Mouse (Mus musculus) Muller cell, postnatal 12 days (primary cell): ENCODE results near the gene Mroh2a.

Experiments used
- DNase-seq: peaks from one replicate; pipeline ENCODE4 v3.0.0-alpha.2; 2015; ENCODE audit errors: inconsistent ontology term

Mroh2a gene

DNA sequence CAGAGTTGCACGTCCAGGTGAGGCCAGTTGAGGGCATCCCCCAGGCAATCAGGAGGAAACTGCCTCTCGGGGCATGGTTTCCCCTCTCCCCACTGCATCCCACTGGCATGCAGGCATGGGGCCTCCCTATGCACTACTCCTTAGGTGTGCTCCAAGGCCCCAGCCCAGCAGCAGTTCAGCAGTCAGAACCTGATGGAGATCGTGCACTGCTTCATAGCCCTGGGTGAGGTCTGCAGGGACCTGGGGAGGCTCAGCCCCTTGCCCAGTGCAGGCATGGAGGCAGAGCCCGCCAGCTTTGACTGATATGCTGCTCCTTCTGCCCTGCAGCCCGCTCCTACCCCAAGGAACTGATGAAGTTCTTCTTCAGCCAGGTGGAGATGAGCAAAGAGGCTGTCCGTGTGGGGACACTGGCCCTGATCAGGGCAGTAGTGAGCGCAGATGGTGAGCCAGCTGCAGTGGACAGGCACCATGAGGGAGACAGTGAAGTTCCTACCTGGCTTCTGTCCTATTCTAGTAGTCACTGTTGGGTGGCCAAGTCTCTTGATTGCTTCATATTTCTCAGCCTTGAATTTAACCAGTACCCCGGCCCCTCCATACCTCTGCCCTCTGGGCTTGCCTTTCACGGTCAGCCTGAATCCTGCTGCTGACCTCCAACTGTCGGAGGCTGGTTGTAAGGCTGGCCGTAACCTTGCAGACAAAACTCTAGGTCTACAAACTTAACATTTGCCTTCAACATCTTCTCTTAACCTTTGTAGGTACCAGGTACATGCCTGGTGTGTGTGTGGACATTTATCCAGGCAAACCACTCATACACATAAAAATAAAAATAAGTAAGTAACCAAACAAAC, 8.5 kb downstream of the Mroh2a start:
- no peak for DNase-seq

DNA sequence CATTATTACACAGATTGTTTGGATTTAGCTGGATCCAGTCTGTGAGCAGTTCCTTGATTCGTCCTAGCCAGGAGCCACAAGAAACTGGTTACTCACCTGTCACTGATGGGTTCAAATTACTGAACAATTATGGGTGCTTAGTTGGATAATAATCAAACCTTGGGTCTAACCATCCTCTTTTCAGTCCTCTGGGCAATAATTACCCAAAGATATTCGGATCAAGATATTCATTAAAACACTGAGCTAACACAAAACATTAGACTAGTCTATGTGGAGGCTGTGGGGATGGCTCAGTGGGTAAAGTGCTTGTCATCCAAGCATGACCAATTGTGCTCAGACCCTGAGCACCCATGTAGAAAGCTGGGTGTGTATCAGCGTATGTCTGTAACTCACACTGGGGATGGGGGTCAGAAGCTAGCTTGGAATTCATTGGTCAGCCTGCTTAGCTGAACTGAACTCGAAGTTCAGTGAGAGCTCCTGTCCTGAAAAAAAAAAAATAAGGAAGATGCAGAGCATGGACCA, 9.2 kb downstream of the Mroh2a start:
- DNase-seq: no peak

DNA sequence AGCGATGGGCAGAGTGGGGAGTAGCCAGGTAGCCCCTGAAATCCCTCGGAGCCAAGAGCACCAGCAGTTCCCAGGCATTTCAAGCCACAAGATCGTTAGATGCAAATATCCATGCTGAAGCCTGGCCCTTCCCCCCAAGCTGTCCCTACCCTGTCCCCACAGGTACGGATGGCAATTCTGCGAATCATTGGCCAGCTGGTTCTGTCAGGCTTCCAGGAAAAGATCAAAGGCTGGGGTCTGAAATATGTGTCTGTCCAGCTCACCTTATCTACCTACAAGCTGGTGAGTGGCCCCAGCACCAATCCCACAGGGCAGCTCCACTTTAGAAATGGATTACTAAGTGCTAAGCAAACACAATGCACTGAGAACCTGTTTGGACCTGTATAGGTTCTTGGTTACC, 10.5 kb downstream of the Mroh2a start:
- no peak for DNase-seq

DNA sequence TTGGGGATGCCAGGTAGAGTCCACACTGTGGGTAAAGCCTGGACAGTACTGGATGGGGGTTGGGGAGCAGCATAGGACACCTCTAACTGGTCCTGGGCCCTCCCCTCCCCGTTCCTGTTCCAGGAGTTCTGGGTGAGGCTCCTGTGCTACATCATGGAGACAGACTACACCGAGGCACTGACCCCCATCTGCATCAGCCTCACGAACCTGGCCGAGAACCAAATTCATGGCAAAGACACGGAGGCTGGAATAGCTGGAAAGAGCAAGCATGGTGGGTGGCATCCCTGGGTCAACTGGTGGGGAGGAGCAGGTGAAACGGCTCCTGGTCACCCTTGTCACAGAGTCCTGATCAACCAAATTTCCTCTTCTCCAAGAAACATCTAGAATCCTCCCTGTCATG, 12.0 kb downstream of the Mroh2a start:
- DNase-seq: no peak

DNA sequence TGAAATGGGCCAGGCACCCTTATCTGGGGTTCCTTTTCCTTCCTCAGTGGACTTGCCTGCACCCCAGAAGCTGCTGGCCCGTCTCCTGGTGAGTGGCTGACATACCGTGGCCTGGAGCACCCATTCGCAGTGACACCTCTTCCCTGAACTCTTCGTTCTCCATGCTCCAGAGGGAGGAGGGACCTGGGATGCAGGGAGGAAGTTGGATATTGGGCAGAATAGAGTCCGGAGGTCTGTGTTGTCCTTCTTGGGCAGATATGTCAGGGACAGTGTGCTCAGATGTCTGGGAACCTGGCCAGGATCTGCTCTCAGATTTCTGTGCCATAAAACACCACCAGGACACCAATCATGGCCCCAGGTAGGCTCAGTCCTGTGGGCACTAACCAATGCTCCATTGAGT, 13.3 kb downstream of the Mroh2a start:
- DNase-seq: no peak

DNA sequence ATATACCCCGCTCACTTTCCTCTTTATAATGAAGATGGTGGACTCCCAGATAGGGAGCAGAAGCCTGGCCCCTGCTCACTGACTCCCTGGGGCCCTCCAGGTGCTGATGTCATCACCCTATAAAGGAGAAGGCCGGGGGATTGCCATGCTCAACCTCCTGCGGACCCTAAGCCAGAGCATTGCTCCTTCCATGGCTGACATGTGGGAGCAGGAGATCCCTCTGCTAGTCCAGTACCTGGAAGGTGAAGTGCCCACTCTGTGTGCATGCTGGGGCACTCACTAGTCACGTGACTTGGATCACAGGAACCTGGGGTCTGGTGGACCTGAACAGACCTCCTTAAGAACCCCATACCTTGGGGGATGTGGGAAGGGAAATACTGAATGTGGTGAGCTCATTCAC, 13.8 kb downstream of the Mroh2a start:
- DNase-seq: no peak

DNA sequence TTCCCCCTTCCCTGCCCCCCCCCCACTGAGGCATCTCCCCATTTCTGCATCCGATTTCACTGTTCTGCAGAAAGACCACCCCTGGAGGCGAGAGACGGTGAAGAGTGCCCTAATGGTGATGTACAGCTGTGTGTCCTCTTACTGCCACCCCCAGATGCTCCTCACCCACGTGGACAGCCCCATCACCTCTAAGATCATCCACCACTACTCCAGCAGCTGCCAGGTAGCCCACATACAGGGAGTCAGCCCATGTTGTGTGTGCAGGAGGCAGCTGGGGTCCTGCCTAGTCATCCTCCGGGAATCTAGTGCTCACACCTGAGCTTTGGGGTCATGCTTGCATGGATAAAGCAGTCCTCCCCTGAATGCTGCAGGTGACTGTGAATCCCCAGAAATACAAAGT, 17.1 kb downstream of the Mroh2a start:
- no peak for DNase-seq

DNA sequence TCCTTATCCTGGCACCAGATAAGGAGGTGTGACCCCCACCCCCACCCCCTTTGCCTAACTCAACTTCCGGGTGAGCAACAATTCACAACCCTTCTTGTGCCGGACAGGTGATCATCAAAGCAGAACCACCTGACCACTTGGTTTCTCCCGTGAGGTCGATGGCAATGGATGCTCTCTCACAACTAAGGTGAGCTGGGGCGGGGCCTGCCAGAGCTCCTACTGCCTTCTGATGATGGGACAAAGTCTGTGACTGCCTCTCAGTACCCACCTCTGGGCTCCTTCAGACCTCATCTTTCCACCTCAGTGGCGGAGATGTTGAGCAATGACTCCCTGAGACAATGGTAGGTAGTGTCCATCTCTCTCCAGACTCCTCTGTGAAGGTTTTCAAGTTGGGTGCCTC, 19.1 kb downstream of the Mroh2a start:
- no peak for DNase-seq

DNA sequence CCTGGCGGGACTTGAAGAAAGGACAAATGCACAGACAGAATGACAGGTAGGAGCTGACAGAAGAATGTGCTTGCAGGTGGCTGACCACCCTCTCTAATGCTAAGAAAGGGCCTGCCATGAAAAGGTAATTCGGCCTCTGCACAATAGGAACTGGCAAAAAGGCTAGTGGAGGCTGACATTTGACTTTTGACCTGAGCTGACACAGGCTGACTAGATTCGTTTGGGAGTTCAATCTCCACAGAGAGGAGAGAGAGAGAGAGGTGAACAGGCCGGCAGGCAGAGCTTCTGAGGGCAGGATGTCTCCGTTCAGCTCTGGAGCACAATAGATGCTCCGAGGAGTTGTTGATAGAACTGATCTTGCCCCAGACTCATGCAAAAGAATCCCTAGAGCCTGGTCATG, 19.6 kb downstream of the Mroh2a start:
- no peak for DNase-seq

DNA sequence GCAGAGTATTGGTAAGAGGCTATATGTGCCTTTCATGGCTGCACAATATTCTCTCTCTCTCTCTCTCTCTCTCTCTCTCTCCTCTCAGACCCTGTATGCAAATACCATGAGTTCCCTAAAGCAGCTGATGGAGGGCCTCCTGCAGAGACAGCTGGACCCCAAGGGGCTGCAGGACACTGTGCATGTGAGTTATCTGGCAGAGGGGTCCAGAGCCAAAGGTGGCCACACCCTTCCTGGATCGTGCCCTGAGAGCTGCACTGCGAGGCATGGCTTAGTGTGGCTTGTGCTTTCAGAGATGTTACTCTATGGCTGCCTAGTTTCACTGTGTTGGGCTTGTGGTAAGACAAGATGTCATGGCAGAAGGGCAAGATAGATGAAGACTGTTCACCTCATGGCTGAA, 20.9 kb downstream of the Mroh2a start:
- no peak for DNase-seq

DNA sequence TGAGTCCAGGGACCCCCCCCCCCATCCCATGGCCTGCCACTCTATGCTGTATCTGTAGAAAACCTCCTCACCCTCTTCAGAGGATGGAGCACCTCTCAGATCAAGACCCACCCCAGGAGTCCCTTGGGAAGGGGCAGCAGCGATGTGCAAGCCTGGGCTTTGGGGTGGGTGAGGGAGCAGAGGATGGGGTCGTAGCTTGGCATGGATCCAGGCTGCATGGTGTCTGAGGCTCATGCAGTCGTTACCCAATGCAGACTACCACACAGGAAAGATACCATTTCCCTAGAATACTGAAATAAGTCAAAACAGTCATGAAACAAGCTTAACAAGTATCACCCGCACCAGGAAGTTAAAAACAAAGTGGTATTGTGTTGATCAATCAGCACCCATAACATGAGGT, 21.9 kb downstream of the Mroh2a start:
- no peak for DNase-seq

DNA sequence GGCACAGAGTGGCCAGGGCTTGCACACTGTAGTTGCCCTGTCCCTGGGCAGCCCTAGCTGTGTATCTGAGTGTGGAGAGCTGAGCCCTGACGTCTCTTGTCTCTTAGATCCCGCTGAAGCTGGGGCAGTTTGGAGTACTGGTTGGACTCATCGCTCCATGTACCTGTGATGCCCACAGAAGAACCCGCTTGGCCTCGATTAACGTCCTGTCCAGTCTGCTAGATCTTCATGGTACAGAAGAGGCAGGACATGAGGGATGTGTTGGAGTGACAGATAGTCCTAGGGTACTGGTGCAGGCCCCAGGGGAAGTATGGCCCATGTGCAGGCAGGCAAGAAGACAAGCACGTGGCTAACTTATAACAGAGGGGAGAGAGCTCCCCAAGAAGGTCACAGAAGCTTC, 22.8 kb downstream of the Mroh2a start:
- no peak for DNase-seq

DNA sequence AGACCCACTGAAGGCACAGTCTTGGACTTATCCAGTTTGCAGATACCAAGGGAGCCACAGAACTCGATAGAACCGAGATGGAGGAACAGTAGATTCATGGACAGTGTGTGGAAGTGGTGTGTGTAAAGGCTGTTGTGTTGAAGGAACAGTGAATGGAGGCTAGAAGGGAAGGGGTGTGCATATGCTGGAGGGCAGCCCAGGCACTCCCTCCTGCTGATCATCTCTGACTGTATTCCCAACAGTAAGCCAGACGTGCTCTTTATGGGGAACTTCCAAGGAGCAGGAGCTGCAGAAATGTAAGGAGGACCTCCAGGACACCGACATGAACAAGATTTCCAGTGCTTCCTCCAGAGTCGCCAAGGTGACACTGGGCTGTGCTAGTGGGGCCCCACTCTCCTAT, 23.2 kb downstream of the Mroh2a start:
- DNase-seq: no peak

DNA sequence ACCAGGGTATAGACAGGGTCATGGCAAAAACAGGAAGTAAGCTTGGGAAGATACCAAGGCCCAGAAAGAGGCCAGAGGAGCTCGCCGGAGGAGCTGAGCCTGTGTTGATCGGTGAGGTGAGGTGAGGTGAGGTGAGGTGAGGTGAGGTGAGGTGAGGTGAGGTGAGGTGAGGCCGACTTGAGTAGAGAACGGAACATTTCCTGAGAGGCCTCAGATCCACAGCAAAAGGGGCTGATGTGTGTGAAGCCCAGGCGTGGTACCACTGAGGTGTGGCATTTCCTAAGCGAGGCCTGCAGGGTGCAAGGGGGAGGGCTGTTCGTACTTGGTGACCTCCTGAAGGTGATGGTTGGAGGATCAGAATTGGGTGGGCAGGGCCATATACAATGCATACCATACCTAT, 26.3 kb downstream of the Mroh2a start:
- DNase-seq: no peak

DNA sequence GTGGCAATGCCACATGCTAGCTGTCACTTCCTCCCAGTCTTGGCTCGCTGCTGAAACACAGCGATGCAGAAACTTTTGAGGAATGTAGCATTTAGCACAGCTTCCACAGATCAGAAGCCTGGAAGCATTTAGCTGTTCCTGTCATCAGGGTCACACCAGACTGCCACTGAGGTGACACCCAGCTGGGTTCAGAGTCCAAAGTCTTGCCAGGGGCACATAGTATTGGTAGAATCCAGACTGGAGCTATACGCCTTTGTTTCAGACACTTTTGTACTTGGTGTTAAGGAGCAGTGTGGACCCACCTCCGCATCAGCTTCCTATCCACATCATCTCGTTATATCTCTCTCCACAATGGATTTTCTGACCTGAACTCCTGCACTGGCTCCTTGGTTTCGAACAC, 26.8 kb downstream of the Mroh2a start:
- peak; percentile 73 for DNase-seq

DNA sequence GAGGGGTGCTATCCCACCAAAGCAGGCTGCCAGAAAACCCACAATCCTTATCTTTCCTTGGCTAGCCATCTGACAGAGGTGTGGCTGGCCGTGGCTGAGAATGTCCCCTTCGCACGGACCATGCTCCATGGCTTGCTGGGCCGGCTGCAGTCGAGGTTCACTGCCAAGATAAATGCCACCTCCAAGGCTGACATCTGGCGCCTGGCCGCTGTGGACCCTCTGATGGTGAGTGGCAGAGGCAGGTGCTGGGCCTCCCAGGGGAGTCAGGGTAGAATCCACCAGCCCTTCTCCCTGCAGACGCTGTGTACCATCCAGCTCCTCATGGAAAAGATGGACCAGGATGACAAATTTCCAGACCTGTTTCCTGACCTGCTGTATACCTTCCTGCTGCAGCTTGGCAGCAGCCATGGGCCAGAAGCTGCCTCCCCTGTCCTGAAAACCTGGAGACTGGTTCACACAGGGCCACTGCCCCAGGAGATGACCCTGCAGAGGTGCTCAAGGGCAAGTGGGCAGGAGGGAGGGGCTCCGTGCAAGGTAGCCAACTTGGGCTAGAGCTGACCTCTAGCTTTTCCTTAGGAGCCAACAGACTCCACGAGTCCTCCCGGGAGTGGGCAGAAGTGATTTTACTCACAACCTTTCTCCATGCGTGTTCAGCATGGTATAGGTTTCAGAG, 28.1 kb downstream of the Mroh2a start:
- no peak for DNase-seq

DNA sequence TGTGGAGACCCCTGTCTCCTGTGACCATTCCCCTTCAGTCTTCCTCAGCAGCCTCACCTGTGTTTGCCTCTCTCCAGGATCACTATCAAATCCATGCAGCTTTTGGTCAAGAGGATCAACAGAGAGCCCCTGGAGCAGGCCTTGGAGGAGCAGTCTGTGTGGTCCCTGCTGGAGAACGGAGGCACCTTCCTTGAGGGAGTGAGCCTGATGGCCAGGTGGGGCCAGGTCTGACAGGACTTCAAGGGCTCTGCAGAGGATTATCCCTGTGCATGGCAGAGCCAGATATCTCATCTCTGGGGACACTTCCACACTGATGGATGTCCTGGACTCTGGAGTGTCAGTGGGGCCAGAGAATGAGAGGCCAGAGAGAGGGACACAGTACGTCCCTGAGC, 28.7 kb downstream of the Mroh2a start:
- DNase-seq: no peak

DNA sequence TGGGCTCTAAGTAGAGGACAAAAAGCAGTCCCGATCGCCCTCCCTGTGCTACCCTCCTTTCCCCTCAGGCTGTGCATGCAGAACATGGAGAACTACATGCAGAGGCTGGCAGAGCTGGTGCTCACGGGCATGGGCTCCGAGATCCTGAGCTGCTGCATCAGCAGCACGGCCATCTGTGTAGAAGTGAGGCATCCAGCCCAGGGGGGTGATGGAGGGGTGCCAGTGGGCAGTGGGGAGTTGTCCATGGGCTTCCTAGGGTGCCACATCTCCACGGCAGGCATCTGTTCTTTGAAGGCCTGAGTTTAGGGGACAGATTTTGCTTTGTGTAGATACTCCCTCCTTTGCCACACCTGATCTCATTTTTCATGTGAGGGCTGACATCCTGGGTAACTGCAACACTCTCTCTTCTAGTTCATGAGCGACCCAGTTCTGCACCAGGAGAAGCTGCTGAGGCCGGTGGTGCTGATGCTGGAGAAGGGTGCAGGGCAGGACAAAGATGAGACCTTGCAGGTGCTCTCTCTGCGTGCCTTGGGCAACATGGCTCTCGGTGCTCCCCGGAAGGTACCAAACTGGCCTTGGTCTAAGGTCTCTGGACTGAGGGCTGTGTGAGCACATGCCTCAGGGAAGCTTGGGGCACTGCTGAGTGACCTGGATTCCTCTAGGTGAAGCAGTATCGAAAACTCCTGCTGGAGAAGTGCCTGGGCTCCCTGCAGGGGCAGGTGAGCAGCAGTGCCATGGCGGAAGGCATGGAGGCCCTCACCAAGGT, 29.4 kb downstream of the Mroh2a start:
- DNase-seq: no peak

DNA sequence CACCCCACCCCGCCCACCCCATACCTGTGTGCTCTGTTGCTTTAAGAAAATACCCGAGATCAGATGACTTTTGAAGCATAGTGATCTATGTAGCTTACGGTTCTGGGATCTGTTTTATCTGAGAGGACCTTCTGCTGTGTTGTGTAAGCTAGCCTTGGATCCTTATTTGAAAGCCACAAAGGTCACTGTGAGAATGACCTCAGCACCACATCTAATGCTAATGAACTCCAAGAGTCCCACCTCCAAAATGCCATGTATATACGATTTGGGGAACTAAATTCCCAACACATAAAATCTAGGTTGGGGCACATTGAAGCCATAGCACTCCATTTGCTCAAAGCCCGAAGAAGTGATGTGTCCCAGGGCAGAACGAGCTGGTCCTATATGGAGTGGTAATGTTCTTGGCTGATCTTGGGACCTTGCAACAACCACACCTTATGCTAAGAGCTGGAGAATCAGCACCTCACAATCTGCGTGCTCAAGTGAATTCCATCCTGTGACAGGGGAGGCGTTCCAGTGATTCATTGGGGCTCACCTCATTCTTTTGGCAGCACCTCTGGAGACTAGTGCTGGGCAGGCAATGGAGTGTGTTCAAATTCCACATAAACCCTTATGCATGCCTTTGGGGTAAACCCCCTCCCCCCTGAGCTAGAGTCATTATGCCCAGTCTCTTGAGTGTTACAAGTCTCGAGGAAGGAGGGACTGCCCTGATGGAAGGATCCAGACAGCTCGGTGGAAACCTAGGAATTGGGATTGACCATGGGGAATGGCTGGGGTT, 30.3 kb downstream of the Mroh2a start:
- no peak for DNase-seq

DNA sequence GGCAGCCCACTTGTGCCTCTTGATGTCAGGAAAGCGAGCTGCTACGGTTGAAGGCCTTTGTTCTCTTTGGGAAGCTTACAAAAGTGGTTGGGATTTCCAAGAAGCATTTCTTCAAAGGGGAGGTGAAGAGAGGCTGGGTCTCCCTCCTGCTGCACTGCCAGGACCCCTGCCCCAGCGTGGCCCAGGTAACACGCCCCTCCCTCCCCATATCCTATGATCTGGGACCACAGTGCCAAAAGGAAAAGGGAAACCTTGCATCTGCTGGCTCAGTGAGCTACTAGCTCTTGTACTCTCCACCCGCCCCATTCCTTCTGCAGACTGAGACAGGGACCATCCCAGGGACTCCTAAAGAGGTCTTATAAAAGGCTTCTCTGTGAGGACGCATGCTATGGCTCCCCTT, 30.9 kb downstream of the Mroh2a start:
- DNase-seq: no peak

DNA sequence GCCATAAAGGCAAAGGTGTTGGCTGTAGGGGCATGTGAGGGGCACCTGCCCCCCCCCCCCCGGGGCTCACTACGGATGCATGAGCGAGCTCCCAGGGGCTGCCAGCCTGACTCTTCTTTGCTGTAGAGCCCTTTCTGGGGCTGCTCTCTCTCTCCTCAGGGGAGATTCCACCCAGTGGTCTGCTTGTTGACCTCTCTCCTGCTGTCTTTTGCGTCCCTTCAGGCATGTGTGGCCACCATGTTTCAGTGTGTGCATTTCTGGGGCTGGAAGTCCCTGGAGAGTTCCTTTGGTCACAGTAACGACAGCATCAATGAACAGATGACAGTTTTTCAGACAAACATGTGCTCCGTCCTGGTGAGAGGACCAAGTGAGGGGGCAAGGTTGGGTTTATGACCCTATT, 31.6 kb downstream of the Mroh2a start:
- no peak for DNase-seq
